Mouse (Mus musculus): ENCODE measurements at regions not wholly inside any gene's neighbourhood (a gene's known extent, or its start where the extent isn't known, plus 50 kb on each side); places are given as distances from the start of the nearest gene placed in this dataset.
A peak's percentile ranks its signal among the peaks of the same experiment; 100 is the strongest.

- H3K4me3 ChIP-seq: no peak overlapping the region
- no peaks in the 10 kb centered on the region for H3K9me3 ChIP-seq (replicated peaks)
- H3K36me3 ChIP-seq: no peaks in the 10 kb centered on the region
- WGBS: 76% methylated on average over 6 of the region's 6 CpGs
- peaks cover 13% of the 10 kb centered on the region for H3K4me1 ChIP-seq
- no peak overlapping the region for H3K27ac ChIP-seq
- no peaks in the 10 kb centered on the region for H3K27me3 ChIP-seq (ENCODE audit: low read depth, poor library complexity, severe bottlenecking)
- no peak for DNase-seq (ENCODE audit: low spot score)
Observed at GRCm38 (mm10) chr3:128270576-128270975, 374.5 kb upstream of the Fam241a start.

DNA sequence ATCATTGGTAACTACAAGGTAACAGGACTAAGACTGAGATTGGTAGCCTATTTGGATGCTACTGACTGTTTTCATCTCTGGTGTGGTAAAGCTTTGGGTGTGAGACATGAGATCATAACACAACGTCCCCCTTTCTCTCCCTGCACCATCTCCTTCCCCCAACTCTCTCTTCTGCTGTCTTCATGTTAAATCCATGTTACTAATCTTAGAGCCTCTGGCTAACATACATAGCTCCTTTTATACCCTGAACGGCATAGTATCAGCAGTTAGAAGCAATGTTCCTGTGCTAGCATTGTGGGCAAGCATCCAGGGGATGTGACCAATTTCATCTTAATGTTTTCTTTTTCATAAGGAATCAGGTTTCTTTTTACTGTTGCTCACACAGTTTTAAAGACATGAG, 365.1 kb upstream of the Fam241a start:
- H3K27me3 ChIP-seq (ENCODE audit: low read depth, poor library complexity, severe bottlenecking): no peaks in the 10 kb centered on the region
- no peaks in the 10 kb centered on the region for H3K36me3 ChIP-seq
- no peak overlapping the region for H3K4me3 ChIP-seq
- H3K4me1 ChIP-seq: no peaks in the 10 kb centered on the region
- H3K9me3 ChIP-seq (replicated peaks): no peaks in the 10 kb centered on the region
- H3K27ac ChIP-seq: no peak overlapping the region
- WGBS: 80% methylated on average over 2 of the region's 2 CpGs
- no peak for DNase-seq (ENCODE audit: low spot score)

- Histone ChIP-seq H3K4me3 (no peak overlapping the region), H3K27me3 (ENCODE audit: low read depth, poor library complexity, severe bottlenecking) (no peaks in the 10 kb centered on the region), H3K27ac (no peak overlapping the region), H3K36me3 (no peaks in the 10 kb centered on the region), H3K4me1 (no peaks in the 10 kb centered on the region), H3K9me3 (replicated peaks) (no peaks in the 10 kb centered on the region)
- no peak for DNase-seq (ENCODE audit: low spot score)
- 77% methylated on average over 2 of the region's 2 CpGs for WGBS
Observed at GRCm38 (mm10) chr3:128247816-128248215, 351.7 kb upstream of the Fam241a start.

DNA sequence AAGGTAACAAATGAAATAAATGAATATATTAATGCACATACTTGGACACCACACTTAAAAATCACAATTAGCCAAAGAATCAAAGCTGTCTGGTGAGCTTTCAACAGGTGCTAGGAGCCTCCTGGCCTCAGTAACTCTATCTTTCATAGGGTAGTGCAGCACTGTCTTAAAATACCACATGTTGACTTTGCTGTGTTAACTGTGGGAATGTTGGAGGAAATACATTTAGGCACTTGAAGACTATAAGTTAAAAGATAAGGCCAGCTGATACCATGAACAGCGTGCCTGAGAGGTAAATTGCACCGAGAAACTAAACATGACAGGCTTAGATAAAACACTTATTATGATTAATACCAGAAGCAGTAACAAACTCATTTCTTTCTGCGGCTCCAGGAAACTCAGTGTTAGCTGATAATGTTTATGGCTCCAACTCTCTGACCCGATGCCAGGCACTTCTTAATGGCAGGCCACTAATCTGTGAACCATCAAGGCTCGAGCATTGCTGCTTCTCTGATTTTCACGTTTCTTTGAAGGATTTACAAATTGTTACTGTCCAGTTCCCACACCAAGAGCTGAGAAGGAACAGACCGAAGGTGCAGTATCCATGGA, 343.8 kb upstream of the Fam241a start:
- no peak overlapping the region for H3K27ac ChIP-seq
- no peak overlapping the region for H3K4me3 ChIP-seq
- WGBS: 44% methylated on average over 7 of the region's 7 CpGs
- H3K36me3 ChIP-seq: no peaks in the 10 kb centered on the region
- no peaks in the 10 kb centered on the region for H3K27me3 ChIP-seq (ENCODE audit: low read depth, poor library complexity, severe bottlenecking)
- no peak for DNase-seq (ENCODE audit: low spot score)
- H3K4me1 ChIP-seq: 0 out of 2 replicates have a peak, but pooled peaks cover 4% of the 10 kb centered on the region
- H3K9me3 ChIP-seq (replicated peaks): no peaks in the 10 kb centered on the region

DNA sequence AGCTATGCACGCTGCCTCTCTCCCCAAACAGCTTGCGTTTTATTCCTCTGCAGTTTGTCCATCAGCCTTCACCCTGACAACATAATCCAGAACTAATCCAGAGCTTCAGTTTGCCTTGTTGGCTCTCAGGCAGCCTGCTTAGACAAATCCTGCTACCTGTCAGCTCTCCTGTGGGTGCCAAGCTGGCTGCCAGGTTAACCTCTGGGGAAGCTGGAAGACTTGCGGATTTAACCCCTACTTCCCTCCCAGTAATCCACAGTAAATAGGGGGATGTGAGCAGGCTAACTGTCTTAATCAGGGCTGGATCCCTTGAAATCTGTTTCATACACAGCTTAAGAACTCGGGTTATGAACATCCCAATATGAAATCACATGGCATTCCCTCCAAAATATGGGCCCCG, 334.3 kb upstream of the Fam241a start:
- no peaks in the 10 kb centered on the region for H3K4me1 ChIP-seq
- no peak overlapping the region for H3K4me3 ChIP-seq
- no peaks in the 10 kb centered on the region for H3K27me3 ChIP-seq (ENCODE audit: low read depth, poor library complexity, severe bottlenecking)
- no peak overlapping the region for H3K27ac ChIP-seq
- H3K36me3 ChIP-seq: no peaks in the 10 kb centered on the region
- no peaks in the 10 kb centered on the region for H3K9me3 ChIP-seq (replicated peaks)
- no peak for DNase-seq (ENCODE audit: low spot score)
- 78% methylated on average over 5 of the region's 5 CpGs for WGBS

DNA sequence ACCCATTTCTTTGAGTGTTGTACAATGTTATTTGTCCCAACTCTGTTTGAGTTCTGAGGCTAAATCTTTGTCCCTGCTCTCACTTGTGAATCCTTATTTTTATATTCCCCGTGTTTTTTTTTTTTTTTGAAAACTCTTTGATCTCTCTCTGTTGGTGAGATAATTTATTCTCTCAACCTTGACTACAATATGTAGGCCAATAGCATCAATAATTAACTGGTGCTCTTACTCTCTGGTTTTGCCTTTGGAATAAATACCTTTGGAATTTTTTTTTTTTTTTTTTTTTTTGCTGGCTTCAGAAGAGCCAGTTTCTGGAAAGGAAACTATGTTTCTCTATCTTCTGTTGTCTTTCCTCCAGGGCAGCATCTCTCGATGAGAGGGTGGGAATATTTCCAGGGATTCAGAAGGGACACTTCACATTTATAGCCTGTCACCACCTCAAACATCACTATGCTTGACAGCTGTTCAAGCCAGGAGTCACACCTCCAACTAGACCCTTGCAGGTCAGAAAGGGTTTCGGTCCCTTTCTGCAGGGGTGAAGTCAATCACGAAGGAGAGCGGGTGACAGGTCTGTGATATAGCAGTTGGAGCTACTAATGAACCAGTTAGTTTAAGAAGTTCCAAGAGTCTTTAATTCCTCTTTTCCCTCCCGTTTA, 330.9 kb upstream of the Fam241a start:
- Histone ChIP-seq H3K36me3 (no peaks in the 10 kb centered on the region), H3K4me1 (peaks cover 5% of the 10 kb centered on the region), H3K27me3 (ENCODE audit: low read depth, poor library complexity, severe bottlenecking) (no peaks in the 10 kb centered on the region), H3K4me3 (no peak overlapping the region), H3K27ac (no peak overlapping the region), H3K9me3 (replicated peaks) (no peaks in the 10 kb centered on the region)
- WGBS: 59% methylated on average over 6 of the region's 6 CpGs
- no peak for DNase-seq (ENCODE audit: low spot score)

DNA sequence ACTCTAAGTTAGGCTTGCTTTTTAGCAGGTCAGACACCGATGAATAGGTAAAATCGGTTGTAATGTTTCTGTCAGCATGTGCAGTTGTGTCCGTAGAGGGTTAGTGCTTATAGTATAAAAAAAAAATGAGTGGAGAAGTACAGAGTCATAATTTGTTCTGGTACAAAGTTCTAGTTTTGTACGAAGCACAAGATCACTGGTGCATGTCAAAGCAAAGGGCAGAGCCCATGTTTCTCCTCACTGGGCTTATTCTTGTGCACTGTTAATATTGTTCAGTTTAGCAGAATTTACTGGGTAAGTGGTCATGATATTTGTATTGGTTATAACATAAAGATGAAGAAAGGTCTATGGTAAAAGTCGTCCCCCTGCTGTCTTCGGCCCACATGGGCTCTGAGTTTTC, 330.4 kb upstream of the Fam241a start:
- WGBS: 87% methylated on average over 6 of the region's 6 CpGs

DNA sequence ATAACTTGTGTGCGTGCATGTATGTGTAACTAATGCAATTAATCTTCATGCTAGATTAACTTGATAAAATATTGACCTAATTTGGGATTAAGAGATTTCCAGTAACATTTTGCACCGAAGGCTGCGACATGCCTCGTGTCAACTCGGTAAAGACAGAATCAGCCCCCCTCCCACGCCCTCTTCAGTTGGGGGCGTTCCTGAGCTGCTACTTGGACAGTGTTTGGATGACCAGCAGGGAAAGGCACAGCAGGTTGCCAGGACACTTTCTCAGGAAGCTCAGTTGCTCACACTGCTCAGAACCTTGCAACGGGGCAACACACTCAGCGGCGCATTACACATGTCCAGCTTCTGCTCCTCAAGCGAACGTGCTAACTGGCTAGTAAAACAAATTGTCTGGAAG, 326.2 kb upstream of the Fam241a start:
- H3K27me3 ChIP-seq (ENCODE audit: low read depth, poor library complexity, severe bottlenecking): no peaks in the 10 kb centered on the region
- peak; percentile 35 for DNase-seq (ENCODE audit: low spot score)

More for the DNA sequence above, 330.4 kb upstream of the Fam241a start:
- no peaks in the 10 kb centered on the region for H3K36me3 ChIP-seq
- no peaks in the 10 kb centered on the region for H3K27me3 ChIP-seq (ENCODE audit: low read depth, poor library complexity, severe bottlenecking)
- H3K4me1 ChIP-seq: peaks cover 5% of the 10 kb centered on the region
- no peak overlapping the region for H3K27ac ChIP-seq
- H3K9me3 ChIP-seq (replicated peaks): no peaks in the 10 kb centered on the region
- no peak overlapping the region for H3K4me3 ChIP-seq
- DNase-seq (ENCODE audit: low spot score): no peak

GRCm38 (mm10) chr3:128221625-128222024, 325.5 kb upstream of the Fam241a start:
- Histone ChIP-seq H3K27me3 (ENCODE audit: low read depth, poor library complexity, severe bottlenecking) (no peaks in the 10 kb centered on the region), H3K27ac (no peak overlapping the region), H3K9me3 (replicated peaks) (no peaks in the 10 kb centered on the region), H3K4me1 (peaks cover 5% of the 10 kb centered on the region), H3K36me3 (no peaks in the 10 kb centered on the region), H3K4me3 (no peak overlapping the region)
- DNase-seq (ENCODE audit: low spot score): no peak
- WGBS: 84% methylated on average over 2 of the region's 2 CpGs

More for the DNA sequence above, 326.2 kb upstream of the Fam241a start:
- H3K4me1 ChIP-seq: peaks cover 5% of the 10 kb centered on the region
- H3K4me3 ChIP-seq: no peak overlapping the region
- no peaks in the 10 kb centered on the region for H3K36me3 ChIP-seq
- no peaks in the 10 kb centered on the region for H3K9me3 ChIP-seq (replicated peaks)
- no peak overlapping the region for H3K27ac ChIP-seq
- 66% methylated on average over 12 of the region's 12 CpGs for WGBS

DNA sequence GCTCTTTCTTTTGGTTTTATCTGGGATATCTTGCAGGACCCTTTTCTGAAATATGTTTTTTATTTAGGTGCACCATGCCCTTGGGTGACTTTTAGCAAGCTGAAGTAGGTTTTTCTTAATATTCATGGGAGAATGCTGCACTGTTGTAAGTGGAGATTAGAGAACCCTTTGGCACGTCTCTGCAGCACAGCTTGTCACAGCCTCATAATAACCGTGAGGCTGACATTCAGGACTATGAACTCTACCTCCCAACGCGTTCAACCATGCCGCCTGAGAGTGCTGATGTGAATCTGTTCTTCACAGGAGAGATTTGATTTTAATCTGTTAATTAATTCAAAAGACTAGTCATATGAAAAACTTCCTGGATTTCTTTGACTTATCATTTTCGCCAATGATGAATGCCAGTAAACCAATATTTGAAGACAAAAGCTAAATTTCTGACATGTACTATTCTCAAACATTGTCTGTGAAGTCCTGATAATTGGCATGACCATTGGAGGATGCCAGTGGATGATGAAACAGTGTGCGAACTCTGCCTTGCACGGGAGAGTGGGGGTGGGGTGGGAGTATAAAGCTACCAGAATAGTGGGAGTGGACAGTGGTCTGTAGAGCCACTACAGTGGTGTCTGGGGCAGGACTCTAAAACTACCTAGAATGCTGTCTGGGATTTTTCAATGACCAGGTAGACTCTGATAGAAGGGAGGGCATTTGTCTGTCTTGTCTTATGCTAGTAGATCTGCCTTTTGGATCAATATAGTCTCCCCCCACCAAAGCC, 324.8 kb upstream of the Fam241a start:
- no peaks in the 10 kb centered on the region for H3K36me3 ChIP-seq
- no peaks in the 10 kb centered on the region for H3K9me3 ChIP-seq (replicated peaks)
- 91% methylated on average over 8 of the region's 8 CpGs for WGBS
- H3K4me1 ChIP-seq: peaks cover 5% of the 10 kb centered on the region
- no peak for DNase-seq (ENCODE audit: low spot score)
- no peaks in the 10 kb centered on the region for H3K27me3 ChIP-seq (ENCODE audit: low read depth, poor library complexity, severe bottlenecking)
- H3K4me3 ChIP-seq: no peak overlapping the region
- H3K27ac ChIP-seq: no peak overlapping the region

- WGBS: 84% methylated on average over 5 of the region's 5 CpGs
- no peaks in the 10 kb centered on the region for H3K9me3 ChIP-seq (replicated peaks)
- no peak overlapping the region for H3K27ac ChIP-seq
- H3K27me3 ChIP-seq (ENCODE audit: low read depth, poor library complexity, severe bottlenecking): no peaks in the 10 kb centered on the region
- H3K36me3 ChIP-seq: no peaks in the 10 kb centered on the region
- DNase-seq (ENCODE audit: low spot score): no peak
- H3K4me1 ChIP-seq: peaks cover 5% of the 10 kb centered on the region
- no peak overlapping the region for H3K4me3 ChIP-seq
Observed at GRCm38 (mm10) chr3:128217765-128218415, 321.8 kb upstream of the Fam241a start.

DNA sequence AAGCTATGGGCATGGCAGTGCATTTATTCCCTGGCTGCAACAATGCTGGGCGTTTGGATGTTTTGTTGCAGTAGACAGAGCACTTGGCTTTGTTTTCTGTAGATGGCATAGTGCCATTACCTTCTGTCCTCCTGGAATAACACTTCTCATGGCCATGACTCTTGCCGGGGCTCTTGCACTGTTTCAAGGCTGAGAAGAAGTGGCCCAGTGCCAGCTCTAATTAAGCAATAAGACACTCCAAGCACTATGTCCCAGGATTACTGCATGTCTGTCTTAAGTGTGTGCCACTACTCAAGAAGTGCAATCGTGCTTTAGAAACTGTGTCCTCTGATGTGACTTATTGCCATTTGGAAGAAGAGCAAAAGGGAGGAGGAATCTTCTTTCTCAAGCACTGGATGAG, 316.1 kb upstream of the Fam241a start:
- no peaks in the 10 kb centered on the region for H3K9me3 ChIP-seq (replicated peaks)
- no peaks in the 10 kb centered on the region for H3K27me3 ChIP-seq (ENCODE audit: low read depth, poor library complexity, severe bottlenecking)
- H3K4me1 ChIP-seq: no peaks in the 10 kb centered on the region
- H3K27ac ChIP-seq: no peak overlapping the region
- H3K4me3 ChIP-seq: no peak overlapping the region
- no peaks in the 10 kb centered on the region for H3K36me3 ChIP-seq
- no peak for DNase-seq (ENCODE audit: low spot score)
- WGBS: 83% methylated on average over 3 of the region's 3 CpGs

GRCm38 (mm10) chr3:128210591-128210990, 314.5 kb upstream of the Fam241a start:
- Histone ChIP-seq H3K27ac (no peak overlapping the region), H3K27me3 (ENCODE audit: low read depth, poor library complexity, severe bottlenecking) (no peaks in the 10 kb centered on the region), H3K9me3 (replicated peaks) (no peaks in the 10 kb centered on the region), H3K4me1 (no peaks in the 10 kb centered on the region), H3K36me3 (no peaks in the 10 kb centered on the region), H3K4me3 (no peak overlapping the region)
- DNase-seq (ENCODE audit: low spot score): no peak
- WGBS: 75% methylated on average over 1 of the region's 1 CpGs
